Mouse (Mus musculus) spleen, postnatal 14 days (tissue): ENCODE measurements around the gene Abi2.
"Not testable (repeated sequence)": the region's sequence is repeated elsewhere in the genome, so short reads cannot be mapped to it uniquely, and the experiment has no call there.

Experiments
- DNase-seq, 2 experiments: peaks; one replicate each; pipeline ENCODE4 v3.0.0; 2021 to 2022; ENCODE audit warnings: low spot score in 2 of 2

The Abi2 gene

DNA sequence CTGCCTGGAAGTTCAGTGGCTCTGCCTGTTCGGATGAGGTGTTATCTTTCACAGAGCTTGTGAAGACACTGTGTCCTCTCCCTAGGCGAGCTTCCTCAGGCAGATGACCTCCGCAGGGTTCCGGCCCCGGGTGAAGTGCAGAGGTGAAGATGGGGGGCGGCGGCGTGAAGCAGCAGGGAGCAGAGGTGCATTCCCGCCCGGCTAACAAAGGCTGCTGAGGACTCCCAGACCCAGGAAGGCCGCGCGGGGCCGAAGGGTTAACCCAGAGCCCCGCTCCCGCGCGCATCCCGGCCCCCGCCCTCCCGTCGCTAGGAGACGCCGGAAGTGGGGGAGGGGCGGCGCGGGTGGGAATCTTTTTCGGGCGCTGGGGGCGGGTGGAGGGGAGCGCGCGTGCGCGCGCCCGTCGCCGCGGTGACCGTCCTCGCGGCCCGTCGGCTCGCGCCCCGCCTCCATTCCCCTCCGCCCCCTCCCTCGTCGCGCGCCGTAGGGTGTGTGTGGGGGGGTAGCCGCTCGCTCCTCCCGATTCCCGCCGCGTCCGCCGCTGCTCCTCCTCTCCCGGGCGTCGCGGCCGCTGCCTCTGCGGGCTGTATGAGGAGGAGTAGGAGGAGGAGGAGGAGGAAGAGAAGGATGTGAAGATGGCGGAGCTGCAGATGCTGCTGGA lies at the start of gene Abi2:
Gene Abi2, plus strand, starts transcription at position 452 of the 661 bp plus-strand sequence.
- DNase-seq = peak; percentile 50 to 52

DNA sequence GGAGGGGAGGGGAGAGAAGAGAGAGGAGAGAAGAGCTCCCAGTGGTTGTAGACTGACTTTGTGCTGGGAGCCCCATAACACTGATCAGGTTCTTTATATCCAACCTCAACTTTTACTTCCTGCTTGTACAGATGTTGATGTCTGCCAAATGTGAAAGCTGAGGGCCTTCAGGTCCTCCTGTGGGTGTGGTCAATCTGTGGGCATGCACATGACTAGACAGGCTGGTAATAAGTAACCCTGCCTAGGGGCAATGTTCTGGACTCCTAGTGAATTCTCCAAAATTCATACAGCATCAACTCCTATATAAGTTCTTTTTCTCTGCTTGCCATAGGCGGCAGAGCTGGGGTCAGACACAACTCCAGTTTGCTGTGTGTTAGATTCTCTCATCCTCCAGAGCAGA lies 47.8 kb upstream of the Abi2 start:
- DNase-seq = no peak

DNA sequence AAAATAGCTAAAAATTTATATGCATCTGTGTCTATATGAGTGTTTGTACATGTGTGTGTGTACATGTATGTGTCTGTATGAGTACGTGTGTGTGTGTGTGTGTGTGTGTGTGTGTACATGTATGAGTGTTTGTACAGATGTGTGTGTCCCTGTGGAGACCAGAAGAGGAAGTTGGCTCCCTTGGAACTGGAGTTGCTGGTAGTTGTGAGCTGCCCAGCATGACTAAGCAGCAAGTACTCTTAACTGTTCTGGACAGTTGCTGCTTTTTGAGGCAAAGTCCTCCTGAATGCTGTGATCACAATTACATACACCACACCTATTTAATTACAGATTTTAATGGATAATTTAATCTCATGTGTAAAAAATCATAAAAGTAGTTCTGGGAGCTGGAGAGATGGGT lies 32.9 kb upstream of the Abi2 start:
- no peak for DNase-seq

DNA sequence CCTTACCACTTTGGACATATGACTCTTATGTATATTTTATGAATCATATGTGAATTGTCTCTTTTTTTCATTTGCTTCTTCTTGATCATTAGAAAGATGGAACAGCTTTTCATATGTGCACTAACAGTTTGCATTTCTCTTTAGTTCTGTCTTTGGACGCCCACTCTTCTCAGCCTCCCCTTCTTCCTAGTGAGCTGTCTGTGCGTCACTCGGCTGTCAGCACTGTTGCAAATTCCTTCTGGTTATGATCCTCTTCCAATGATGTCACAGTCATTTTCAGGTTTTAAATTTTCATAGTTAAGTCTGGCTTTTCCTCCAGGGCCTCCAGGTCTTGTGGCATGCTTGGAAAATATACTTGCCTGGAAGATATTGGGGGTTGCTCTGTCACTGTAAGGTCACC lies 27.5 kb upstream of the Abi2 start:
- DNase-seq = no peak

DNA sequence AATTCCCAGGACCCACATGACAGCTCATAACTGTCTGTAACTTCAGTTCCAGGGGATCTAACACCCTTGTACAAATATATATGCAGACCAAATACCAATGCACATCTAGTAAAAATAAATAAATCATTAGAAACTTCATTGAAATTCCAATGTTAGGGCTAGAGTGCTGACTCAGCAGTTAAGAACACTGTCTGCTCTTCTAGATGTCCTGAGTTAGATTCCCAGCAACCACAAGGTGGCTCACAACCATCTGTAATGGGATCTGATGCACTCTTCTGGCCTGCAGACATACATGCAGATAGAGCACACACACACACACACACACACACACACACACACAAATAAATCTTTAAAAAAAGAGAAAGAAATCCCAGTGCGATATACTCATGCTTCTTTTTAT lies 4.6 kb upstream of the Abi2 start:
- no peak for DNase-seq

DNA sequence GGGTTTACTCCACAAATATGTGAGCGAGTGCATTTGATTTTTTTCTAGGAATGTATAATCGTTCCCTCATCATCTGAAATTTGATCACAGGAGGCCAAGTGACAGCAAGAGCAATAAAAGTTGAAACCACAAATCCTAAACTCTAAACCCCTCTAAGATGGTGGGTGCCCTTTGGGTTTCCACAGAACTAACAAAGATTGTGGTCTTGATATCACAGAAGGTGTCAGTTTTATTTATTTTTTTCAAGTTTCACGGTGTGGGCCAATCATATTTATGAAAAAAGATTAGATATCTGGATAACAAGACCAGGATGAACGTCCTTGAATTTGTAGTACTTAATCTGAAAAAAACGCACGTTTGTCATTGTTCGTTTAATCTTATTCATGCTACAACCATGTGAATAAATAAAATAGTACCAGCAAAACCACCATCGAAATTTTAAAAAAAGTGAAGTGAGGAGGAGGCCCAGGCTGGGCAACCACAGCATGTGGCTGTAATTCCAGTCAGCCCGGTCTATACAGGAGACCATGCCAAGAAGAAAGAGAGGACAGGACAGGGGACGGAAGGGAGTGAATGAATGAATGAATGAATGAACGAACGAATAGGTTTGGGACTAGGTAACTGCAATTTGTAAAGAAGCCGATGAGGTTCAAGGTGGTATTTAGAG lies 785 bp upstream of the Abi2 start:
- no peak for DNase-seq

DNA sequence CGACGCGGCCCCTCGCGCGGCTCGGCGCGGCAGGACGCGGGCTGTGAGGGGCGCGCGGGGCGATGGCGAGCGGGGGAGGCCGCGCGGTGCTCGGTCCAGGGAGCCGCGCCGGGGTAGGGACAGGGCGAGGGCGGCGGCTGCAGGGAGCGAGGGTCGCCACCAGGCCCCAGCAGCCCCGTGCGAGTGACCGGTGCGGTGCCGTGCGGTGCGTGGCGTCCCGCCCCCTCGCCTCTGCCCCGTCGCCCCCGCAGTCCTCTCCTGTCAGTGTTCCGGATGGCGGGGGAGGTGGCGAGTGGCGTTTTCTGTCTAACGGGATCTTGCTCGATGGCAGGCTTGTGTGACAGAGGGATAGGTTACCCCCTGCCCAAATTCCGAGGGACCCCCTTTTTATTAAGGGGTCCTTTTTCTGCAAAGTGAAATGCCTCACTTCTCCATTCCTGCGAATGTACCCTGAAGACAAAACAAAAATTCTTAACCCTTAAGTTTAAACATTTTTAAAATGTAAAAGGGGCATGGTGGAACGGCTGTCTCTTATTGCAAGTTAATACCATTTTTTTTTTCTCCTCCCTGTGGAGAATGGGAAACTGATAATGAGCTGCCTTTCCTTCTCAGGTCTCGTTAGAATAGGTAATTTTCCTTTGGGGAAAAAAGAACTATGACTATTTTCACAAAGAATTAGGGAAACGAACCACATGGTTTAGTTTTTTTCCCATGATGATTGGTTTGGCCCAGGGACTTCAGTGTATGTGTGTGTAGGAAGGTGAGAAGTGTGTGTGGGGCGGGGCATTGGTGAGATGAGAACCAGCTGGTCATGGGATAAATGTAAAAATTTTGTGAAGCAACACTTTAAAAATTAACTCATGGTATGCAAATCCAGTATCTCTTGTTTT lies 754 bp downstream of the Abi2 start:
- DNase-seq = no peak

DNA sequence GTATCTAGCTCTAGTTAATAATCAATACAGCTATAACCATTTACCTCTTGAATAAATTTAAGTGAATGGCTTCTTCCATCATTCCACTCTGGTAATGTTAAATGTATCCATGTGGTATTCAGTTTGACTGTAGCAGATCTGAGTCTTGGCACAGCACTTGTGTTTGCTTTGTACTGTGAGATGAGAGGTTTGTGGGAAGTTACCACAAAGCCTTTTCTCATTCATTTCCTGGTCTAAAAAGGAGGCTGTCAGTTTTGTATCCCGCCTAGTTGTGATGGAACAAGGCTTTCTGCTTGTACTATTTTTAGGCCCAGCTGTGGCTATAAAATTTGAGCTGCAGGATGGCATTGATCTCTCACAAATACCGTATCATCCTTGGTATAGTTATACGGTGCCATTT lies 7.3 kb downstream of the Abi2 start:
- DNase-seq = no peak

DNA sequence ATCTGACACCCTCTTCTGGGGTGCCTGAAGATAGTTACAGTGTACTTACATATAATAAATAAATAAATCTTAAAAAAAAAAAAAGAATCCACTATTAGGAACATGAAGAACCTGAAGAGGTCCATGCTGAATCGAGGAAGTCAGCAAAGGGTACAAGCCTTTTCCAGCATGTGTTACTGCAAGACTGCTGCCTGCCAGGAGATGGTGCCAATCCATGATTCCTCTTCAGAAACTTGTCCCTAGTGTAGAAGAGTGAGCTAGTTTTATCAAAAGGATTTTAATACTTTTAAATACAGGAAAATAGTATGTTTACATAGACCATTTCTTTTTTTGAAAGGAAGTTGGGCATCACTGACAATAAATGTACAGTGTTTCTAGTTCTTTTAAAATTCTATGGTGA lies 14.5 kb downstream of the Abi2 start:
- no peak for DNase-seq

DNA sequence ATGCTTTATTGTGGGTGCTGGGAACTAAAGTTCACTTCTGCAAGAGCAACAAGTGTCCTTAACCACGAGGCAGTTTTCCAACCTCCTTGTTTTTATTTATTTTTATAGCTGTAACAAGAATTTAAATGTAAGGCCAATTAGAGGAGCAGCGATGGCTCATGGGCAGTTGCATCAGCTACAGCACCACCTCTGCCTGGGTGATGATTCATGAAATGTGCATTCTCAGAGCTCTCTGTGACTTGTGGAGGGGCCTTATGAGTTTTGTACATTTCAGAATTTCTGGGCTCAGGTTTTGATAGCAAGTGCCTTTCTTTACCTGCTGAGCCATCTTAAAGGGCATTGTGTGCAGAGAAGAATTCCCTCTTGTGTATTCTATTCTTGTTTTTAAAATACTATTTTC lies 18.9 kb downstream of the Abi2 start:
- DNase-seq = no peak

DNA sequence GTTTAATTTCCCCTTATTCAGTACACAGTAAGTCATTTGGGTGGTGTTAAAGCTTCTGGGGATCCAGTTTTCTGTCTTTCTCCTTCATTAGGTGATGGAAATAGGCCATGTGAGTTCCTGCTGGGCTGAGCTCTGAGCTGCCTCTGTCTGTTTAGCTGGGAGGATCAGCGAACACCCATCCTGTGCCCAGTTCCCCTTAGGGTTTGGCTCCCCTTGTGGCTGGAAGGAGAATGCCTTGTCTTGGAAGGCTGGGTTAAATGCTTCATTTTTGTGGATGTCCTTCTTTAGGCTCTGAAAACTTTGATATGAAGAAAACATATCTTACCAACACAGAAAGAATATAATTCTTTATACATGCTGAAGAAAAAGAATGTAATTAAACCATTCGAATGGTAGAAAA lies 19.5 kb downstream of the Abi2 start:
- DNase-seq = peak in 1 of 2 experiments; percentile 7

DNA sequence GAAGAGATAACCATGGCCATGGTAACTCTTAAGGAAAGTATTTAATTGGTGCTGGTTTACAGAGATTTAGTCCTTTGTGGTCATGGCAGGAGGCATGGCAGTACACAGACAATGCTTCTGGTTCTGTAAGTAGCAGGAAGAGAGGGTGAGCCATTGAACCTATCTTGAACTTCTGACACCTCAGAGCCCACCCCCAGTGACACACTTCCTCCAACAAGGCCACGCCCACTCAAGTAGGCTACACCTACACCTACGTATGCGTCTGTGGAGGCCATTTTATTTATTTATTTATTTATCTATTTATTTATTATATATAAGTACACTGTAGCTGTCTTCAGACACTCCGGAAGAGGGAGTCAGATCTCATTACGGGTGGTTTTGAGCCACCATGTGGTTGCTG lies 22.1 kb downstream of the Abi2 start:
- DNase-seq = no peak

DNA sequence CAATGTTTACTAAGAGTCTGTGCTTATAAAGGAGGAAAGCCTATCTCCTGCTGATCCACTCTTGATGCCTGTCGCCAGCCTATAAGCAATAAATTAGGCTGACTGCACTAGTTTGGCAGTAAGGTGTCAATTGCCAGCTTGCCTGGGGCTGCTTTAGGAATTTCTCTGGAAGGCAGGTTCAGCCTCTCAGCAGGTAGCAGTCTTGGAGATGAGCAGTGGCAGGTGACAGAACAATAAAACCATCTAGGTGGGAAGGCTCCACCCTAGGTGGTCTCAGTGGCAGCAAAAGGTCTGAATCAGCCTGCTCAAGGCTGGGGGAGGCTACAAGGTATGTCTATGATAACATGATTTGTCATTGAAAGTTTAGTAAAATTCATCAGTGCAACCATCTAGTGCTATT lies 23.1 kb downstream of the Abi2 start:
- no peak for DNase-seq

DNA sequence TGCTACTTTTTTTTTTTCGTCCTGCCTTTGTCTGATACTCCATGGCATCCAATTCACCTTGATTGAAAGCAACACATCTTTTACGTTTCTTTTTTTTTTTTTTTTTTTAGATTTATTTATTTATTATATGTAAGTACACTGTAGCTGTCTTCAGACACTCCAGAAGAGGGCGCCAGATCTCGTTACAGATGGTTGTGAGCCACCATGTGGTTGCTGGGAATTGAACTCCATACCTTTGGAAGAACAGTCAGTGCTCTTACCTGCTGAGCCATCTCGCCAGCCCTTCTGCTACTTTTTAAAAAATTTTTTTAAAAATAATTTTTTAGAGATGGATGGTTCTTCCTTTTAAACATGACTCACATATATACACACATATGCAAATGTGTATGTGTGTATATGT lies 32.0 kb downstream of the Abi2 start:
- not testable (repeated sequence) for DNase-seq

DNA sequence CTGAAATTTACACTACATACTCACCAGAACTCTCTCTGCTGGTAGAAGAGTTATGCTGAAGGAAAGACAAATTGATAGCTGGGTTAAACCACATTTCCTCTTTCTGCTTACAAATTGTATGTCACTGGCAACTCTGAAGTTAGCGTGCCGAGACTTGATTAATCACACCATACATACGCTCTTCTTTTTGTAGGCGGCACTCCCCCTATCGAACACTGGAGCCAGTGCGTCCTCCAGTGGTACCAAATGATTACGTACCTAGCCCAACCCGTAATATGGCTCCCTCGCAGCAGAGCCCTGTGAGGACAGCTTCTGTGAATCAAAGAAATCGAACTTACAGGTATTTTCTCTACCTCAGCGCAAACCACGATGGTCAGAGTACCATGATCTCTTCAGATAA lies 37.6 kb downstream of the Abi2 start:
- peak in 1 of 2 experiments; percentile 5 for DNase-seq

DNA sequence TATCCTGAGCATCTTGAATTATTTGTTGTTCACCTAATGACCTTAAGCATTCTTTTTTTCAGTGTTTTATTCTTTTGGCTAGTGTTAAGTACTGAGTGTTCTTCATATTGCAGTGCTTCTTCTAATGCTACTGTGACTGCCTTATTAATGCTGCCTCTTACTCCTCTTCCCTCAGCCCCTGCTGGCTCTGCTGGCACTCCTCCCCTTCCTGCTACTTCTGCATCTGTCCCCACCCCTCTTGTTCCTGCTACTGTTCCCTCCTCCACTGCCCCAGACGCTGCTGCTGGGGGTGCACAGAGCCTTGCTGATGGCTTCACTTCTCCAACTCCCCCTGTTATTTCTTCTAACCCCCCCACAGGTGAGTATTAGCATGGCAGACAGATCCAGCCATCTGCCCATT lies 40.5 kb downstream of the Abi2 start:
- no peak for DNase-seq

DNA sequence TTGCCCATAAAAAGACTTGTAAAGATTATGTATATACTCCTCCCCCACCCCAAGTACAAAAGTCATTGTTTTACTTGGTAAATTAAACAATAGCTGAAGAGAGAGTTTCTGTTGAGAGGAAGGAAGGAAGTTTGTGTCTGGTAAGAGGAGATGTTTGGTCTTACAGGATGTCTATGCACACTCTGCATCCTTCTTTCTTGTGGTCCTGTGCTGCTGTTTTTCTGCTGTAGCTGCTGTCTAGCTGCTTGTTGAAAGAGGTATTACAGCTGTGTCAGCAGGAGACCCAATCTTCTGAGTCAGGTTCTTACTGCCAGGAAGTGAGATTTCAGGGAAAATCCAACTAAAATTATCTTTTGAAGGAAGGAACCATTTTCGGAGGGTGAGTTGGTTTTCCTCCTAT lies 51.2 kb downstream of the Abi2 start:
- no peak for DNase-seq

DNA sequence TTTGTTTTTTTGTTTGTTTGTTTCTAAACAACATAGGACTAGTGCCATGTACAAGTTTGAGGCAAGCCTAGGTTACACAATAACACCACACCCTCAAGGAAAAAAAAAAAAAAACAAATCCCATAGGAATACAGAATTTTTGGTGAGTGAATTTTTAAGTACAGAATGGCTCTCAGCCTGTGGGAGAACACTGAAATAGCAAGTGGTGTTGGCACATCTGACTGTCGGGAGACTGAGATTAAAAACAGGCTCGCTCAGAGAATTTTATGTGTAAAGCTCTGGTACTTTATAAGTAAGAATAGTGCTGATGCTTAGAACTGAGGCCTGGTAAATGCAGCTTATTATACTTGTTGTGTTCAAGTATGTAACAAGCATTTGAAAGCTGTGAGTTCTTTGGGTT lies 60.1 kb downstream of the Abi2 start:
- no peak for DNase-seq

DNA sequence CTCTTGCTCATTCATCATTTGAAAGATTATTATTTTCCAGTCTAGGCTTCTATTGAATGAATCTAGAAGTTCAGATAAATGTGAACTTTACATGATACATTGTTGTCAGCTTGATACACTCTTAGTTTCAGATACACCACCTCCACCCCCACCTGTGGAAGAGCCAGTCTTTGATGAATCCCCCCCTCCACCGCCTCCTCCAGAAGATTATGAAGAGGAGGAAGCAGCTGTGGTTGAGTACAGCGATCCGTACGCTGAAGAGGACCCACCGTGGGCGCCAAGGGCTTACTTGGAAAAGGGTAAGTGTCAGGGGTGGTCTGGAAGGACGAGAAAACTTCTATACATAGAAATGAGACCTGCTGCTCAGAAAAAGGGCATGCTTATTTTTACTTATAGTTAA lies 61.1 kb downstream of the Abi2 start:
- DNase-seq = no peak

DNA sequence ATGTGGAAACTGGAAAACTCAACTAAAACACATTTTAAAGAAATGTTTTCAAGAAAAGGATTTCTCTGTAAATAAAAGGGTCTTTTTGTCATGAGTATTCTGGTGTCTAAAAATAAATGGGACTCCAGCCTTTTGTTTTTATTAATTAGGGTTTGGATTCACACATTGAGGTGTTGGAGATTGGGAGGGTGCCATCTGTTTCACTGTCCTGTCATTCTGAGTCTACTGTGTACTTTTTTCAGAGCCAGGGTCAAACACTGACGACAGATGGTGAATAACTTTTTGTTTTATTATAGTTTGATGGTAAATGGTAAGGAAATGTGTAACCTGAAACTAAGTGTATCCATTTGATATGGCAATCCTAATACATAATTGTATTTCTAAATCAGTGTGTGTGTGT lies 72.1 kb downstream of the Abi2 start:
- no peak for DNase-seq

DNA sequence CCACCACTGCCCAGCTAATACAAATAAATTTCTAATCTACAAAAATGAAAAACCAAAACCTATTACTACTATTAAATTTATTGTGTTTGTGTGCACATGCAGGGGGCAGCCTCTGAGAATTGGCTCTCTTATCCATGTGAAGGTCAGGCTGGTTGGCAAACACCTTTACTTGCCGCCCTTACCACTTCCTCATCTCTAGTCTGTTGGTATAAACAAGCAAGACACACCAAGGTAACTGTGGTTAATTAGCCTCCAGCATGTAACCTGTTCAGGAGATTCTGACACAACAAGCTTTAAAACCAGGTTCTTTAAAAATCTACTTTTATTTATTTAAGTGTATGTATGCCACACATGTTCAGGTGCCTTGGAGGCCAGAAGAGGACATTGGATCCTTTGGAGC lies 73.5 kb downstream of the Abi2 start:
- DNase-seq = no peak

DNA sequence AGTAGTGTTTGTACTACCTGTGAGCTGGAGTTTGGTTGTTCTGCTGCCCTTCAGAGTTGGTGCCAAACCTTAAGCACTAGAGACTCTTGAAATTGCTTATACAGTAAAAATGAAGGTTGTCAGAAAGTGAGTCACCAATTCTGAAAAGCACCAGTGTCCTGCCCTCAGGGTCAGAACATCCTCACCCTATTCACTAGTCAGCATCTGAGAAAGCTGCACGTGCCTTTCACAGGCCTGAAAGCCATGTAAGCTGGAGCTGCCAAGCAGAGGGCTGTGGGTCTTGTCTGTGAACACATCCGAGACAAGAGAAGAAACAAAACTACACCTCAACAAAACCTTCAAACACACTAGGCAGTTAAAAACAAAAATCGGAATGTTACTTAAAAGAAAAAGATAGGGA lies 76.2 kb downstream of the Abi2 start:
- DNase-seq = no peak

DNA sequence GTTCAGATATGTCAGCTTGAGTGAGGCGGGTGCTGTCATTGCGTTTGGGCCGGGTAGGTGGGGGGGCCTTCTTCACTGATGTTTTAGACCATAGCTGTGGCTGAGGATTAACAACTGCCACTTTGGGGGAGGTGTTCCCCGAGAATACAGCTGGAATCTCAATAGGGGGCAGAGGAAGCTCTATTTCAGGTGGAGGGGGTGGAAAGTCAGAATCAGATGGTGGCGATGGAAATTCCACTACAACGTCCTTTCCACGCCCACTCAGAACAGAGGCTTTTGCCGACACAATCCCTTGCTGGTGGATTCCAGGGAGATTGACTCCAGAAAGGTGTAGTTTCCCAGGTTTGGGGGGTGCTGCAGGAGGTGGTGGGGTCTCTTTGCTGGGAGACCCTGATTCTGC lies 79.2 kb downstream of the Abi2 start:
- no peak for DNase-seq
